Mouse (Mus musculus) limb, embryonic 12.5 days (tissue): ENCODE measurements at regions not wholly inside any gene's neighbourhood (a gene's known extent, or its start where the extent isn't known, plus 50 kb on each side); places are given as distances from the start of the nearest gene placed in this dataset.
"Not testable (repeated sequence)": the region's sequence is repeated elsewhere in the genome, so short reads cannot be mapped to it uniquely, and the experiment has no call there.

Experiments
- ATAC-seq: fragments of 200-750 bp; cut with Nextera tagmentation; 2 replicates; pipeline ENCODE4 v1.8.0; 2017; ENCODE audit warnings: low read depth, moderate TSS enrichment; ENCODE audit not compliant: insufficient number of reproducible peaks, insufficient read depth, low FRiP score, low TSS enrichment
- H3K27ac ChIP-seq: fragments of 300-500 bp; sonication (generic); 2 replicates; pipeline ENCODE4 v1.5.1; 2016; ENCODE audit warnings: mild to moderate bottlenecking, moderate library complexity
- H3K27me3 ChIP-seq: fragments of 300-500 bp; sonication (generic); 2 replicates; pipeline ENCODE4 v1.6.1; 2016; ENCODE audit warnings: mild to moderate bottlenecking, moderate library complexity
- H3K36me3 ChIP-seq: fragments of 300-500 bp; sonication (generic); 2 replicates; pipeline ENCODE4 v1.6.1; 2016; ENCODE audit warnings: mild to moderate bottlenecking, moderate library complexity
- H3K4me1 ChIP-seq: fragments of 300-500 bp; sonication (generic); replicated peaks from 2 replicates; pipeline ENCODE4 v1.6.1; 2016
- H3K4me2 ChIP-seq: fragments of 300-500 bp; sonication (generic); 2 replicates; pipeline ENCODE4 v1.6.1; 2016; ENCODE audit warnings: mild to moderate bottlenecking, moderate library complexity
- H3K4me3 ChIP-seq: fragments of 300-500 bp; sonication (generic); replicated peaks from 2 replicates; pipeline ENCODE4 v1.5.1; 2016; ENCODE audit warnings: mild to moderate bottlenecking
- H3K9ac ChIP-seq: fragments of 300-500 bp; sonication (generic); replicated peaks from 2 replicates; pipeline ENCODE4 v1.6.1; 2016; ENCODE audit warnings: mild to moderate bottlenecking, moderate library complexity
- H3K9me3 ChIP-seq: fragments of 300-500 bp; sonication (generic); 2 replicates; pipeline ENCODE4 v1.6.1; 2016; ENCODE audit warnings: mild to moderate bottlenecking, moderate library complexity
- WGBS: fragments of 180-500 bp; shearing (Covaris S2); methylation state at CpG from one replicate; pipeline ENCODE4 v1.1.7; 2016; 5-methylcytosine and 5-hydroxymethylcytosine counted together

DNA sequence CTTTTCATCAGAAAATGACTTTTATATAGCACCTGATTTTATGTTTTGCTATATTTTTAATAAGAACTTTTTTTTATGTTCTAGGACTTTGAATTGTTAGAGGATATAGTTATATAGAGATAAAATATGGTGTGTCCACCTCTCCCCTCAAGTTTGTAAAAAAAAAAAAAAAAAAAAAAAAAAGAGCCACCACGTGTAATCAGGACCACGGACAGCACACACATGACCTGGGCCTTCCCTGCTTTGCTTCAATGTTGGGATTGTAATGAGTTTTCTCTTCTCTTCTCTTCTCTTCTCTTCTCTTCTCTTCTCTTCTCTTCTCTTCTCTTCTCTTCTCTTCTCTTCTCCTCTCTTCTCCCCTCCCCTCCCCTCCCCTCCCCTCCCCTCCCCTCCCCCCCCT lies 78.5 kb downstream of the 1700010I14Rik start:
- not testable (repeated sequence) for H3K4me3 ChIP-seq, H3K27me3 ChIP-seq, H3K36me3 ChIP-seq, H3K27ac ChIP-seq, H3K9ac ChIP-seq, H3K4me2 ChIP-seq, ATAC-seq, H3K9me3 ChIP-seq, H3K4me1 ChIP-seq
- 9% methylated on average over 2 of the region's 2 CpGs for WGBS

GRCm38 (mm10) chr17:9068859-9069602 lies 80.9 kb downstream of the 1700010I14Rik start:
- Histone ChIP-seq H3K36me3 (no peaks in the 10 kb centered on the region), H3K9ac (no peak overlapping the region), H3K9me3 (no peaks in the 10 kb centered on the region), H3K4me3 (no peak overlapping the region), H3K4me2 (no peak overlapping the region), H3K27me3 (no peaks in the 10 kb centered on the region), H3K4me1 (no peaks in the 10 kb centered on the region), H3K27ac (no peak overlapping the region)
- ATAC-seq, result no peak
- 86% methylated on average over 5 of the region's 5 CpGs for WGBS

DNA sequence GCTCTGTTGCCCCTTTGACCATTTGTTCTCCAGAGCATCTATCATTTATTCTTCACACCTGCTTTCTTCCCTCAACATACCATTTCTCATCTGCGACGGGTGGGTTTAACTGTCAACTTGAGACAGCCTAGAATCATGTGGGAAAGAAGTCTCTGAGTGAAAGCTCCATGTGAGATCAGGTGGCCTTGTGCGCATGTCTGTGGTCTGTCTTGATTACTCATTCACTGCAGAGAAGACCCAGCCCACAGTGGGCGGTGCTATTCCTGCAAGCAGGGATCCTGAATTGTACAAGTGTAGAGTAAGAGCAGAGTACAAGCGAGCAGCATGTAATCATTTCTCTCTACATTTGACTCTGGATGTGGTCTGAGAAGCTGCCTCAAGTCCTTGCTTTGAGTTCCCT lies 95.5 kb downstream of the 1700010I14Rik start:
- H3K36me3 ChIP-seq, result no peaks in the 10 kb centered on the region
- WGBS, result 84% methylated on average over 5 of the region's 5 CpGs
- no peak overlapping the region for H3K27ac ChIP-seq

GRCm38 (mm10) chr17:9127866-9128265 lies 139.7 kb downstream of the 1700010I14Rik start:
- Histone ChIP-seq H3K9ac (no peak overlapping the region), H3K4me1 (no peaks in the 10 kb centered on the region), H3K9me3 (no peaks in the 10 kb centered on the region), H3K27ac (no peak overlapping the region), H3K27me3 (no peaks in the 10 kb centered on the region), H3K4me3 (no peak overlapping the region), H3K36me3 (no peaks in the 10 kb centered on the region), H3K4me2 (no peak overlapping the region)
- WGBS, result 58% methylated on average over 8 of the region's 8 CpGs
- ATAC-seq, result no peak

More for the DNA sequence above, 95.5 kb downstream of the 1700010I14Rik start:
- no peaks in the 10 kb centered on the region for H3K4me1 ChIP-seq
- no peaks in the 10 kb centered on the region for H3K27me3 ChIP-seq
- H3K9me3 ChIP-seq, result peaks cover 14% of the 10 kb centered on the region
- no peak overlapping the region for H3K4me2 ChIP-seq
- ATAC-seq, result no peak
- H3K4me3 ChIP-seq, result no peak overlapping the region
- no peak overlapping the region for H3K9ac ChIP-seq

GRCm38 (mm10) chr17:9145605-9146223 lies 157.6 kb downstream of the 1700010I14Rik start:
- H3K4me2 ChIP-seq, result no peak overlapping the region
- no peaks in the 10 kb centered on the region for H3K4me1 ChIP-seq
- H3K4me3 ChIP-seq, result no peak overlapping the region
- no peak overlapping the region for H3K27ac ChIP-seq
- H3K9ac ChIP-seq, result no peak overlapping the region
- ATAC-seq, result no peak
- H3K27me3 ChIP-seq, result no peaks in the 10 kb centered on the region
- no peaks in the 10 kb centered on the region for H3K36me3 ChIP-seq
- 62% methylated on average over 6 of the region's 6 CpGs for WGBS
- H3K9me3 ChIP-seq, result no peaks in the 10 kb centered on the region

DNA sequence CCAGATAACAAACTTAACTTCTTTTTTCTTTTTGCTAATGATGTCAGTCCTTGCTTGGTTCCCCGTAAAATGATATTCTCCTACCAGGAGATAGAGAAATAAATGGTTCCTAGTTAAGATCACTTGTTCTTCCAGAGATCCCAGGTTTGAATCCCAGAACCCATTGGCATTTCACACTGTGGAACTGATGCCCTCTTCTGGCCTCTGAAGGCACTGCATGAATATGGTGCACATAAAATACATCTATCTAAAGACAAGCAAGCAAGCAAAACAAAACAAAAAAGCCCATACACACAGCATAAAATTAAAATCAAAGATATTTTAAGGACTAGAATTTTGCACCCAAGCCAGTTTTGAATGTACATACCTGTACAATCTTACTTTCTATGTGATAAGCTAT lies 162.5 kb downstream of the 1700010I14Rik start:
- 97% methylated on average over 1 of the region's 1 CpGs for WGBS
- no peak overlapping the region for H3K9ac ChIP-seq
- no peak overlapping the region for H3K4me3 ChIP-seq
- ATAC-seq, result no peak
- H3K36me3 ChIP-seq, result no peaks in the 10 kb centered on the region
- H3K27ac ChIP-seq, result no peak overlapping the region
- peaks cover 7% of the 10 kb centered on the region; the same call in 1 of the 2 replicates for H3K4me1 ChIP-seq
- H3K9me3 ChIP-seq, result no peaks in the 10 kb centered on the region
- H3K4me2 ChIP-seq, result no peak overlapping the region
- no peaks in the 10 kb centered on the region for H3K27me3 ChIP-seq

GRCm38 (mm10) chr17:9162148-9162547 lies 174.0 kb downstream of the 1700010I14Rik start:
- peaks cover 3% of the 10 kb centered on the region; the same call in 1 of the 2 replicates for H3K4me1 ChIP-seq
- no peak overlapping the region for H3K27ac ChIP-seq
- ATAC-seq, result no peak
- H3K36me3 ChIP-seq, result no peaks in the 10 kb centered on the region
- no peaks in the 10 kb centered on the region for H3K27me3 ChIP-seq
- no peak overlapping the region for H3K4me3 ChIP-seq
- H3K9ac ChIP-seq, result no peak overlapping the region
- no peaks in the 10 kb centered on the region for H3K9me3 ChIP-seq
- 79% methylated on average over 6 of the region's 6 CpGs for WGBS
- no peak overlapping the region for H3K4me2 ChIP-seq

GRCm38 (mm10) chr17:9162676-9163075 lies 174.5 kb downstream of the 1700010I14Rik start:
- no peaks in the 10 kb centered on the region for H3K9me3 ChIP-seq
- peaks cover 4% of the 10 kb centered on the region; the same call in 1 of the 2 replicates for H3K27me3 ChIP-seq
- no peak overlapping the region for H3K4me2 ChIP-seq
- WGBS, result 88% methylated on average over 5 of the region's 5 CpGs
- H3K9ac ChIP-seq, result no peak overlapping the region
- H3K4me1 ChIP-seq, result peaks cover 6% of the 10 kb centered on the region; the same call in 1 of the 2 replicates
- no peak overlapping the region for H3K4me3 ChIP-seq
- H3K36me3 ChIP-seq, result no peaks in the 10 kb centered on the region
- ATAC-seq, result no peak
- no peak overlapping the region for H3K27ac ChIP-seq

GRCm38 (mm10) chr17:9163285-9163684 lies 175.2 kb downstream of the 1700010I14Rik start:
- WGBS, result 92% methylated on average over 3 of the region's 3 CpGs
- Histone ChIP-seq H3K27ac (no peak overlapping the region), H3K27me3 (peaks cover 4% of the 10 kb centered on the region), H3K9ac (no peak overlapping the region), H3K9me3 (no peaks in the 10 kb centered on the region), H3K4me1 (peaks cover 12% of the 10 kb centered on the region), H3K4me3 (no peak overlapping the region), H3K4me2 (no peak overlapping the region), H3K36me3 (no peaks in the 10 kb centered on the region)
- no peak for ATAC-seq

GRCm38 (mm10) chr17:9164501-9164900 lies 176.4 kb downstream of the 1700010I14Rik start:
- Histone ChIP-seq H3K27me3 (peaks cover 4% of the 10 kb centered on the region), H3K27ac (no peak overlapping the region), H3K9me3 (no peaks in the 10 kb centered on the region), H3K9ac (no peak overlapping the region), H3K4me3 (no peak overlapping the region), H3K36me3 (no peaks in the 10 kb centered on the region), H3K4me2 (no peak overlapping the region), H3K4me1 (peaks cover 13% of the 10 kb centered on the region)
- ATAC-seq, result no peak
- 87% methylated on average over 5 of the region's 5 CpGs for WGBS

GRCm38 (mm10) chr17:9167161-9167560 lies 179.0 kb downstream of the 1700010I14Rik start:
- peaks cover 13% of the 10 kb centered on the region for H3K4me1 ChIP-seq
- WGBS, result 0% methylated on average over 10 of the region's 10 CpGs
- no peaks in the 10 kb centered on the region for H3K9me3 ChIP-seq
- peak overlapping the region; percentile 42; the same call in 1 of the 2 replicates for H3K9ac ChIP-seq
- ATAC-seq, result no peak
- H3K36me3 ChIP-seq, result no peaks in the 10 kb centered on the region
- H3K27ac ChIP-seq, result no peak overlapping the region
- peaks cover 4% of the 10 kb centered on the region for H3K27me3 ChIP-seq
- H3K4me2 ChIP-seq, result peak overlapping the region; percentile 94
- peak overlapping the region; percentile 44 for H3K4me3 ChIP-seq
